Mouse (Mus musculus) heart, postnatal 0 days (tissue): ENCODE data around the gene Dpagt1. TPM values are rescaled to one million over a fixed set of nuclear protein-coding genes. Genes with fewer than 3 reads are reported as not detected.
"Not testable (repeated sequence)": the region's sequence is repeated elsewhere in the genome, so short reads cannot be mapped to it uniquely, and the experiment has no call there.

Experiments
- ATAC-seq: fragments of 200-750 bp; cut with Nextera tagmentation; 2 replicates; pipeline ENCODE4 v1.8.0; 2017; ENCODE audit warnings: low read depth, moderate number of reproducible peaks, moderate library complexity; ENCODE audit not compliant: insufficient read depth
- DNase-seq: peaks from one replicate; pipeline ENCODE4 v3.0.0-alpha.2; 2016; ENCODE audit warnings: low spot score
- H3K27ac ChIP-seq: fragments of 300-500 bp; sonication (generic); 2 replicates; pipeline ENCODE4 v1.5.1; 2014; ENCODE audit warnings: low read depth, mild to moderate bottlenecking
- H3K27me3 ChIP-seq: fragments of 300-500 bp; sonication (generic); 2 replicates; pipeline ENCODE4 v1.6.1; 2014; ENCODE audit warnings: low read length, mixed read lengths; ENCODE audit not compliant: control insufficient read depth, insufficient read depth
- H3K36me3 ChIP-seq: fragments of 300-500 bp; sonication (generic); replicated peaks from 2 replicates; pipeline ENCODE4 v1.6.1; 2014; ENCODE audit warnings: low read length, mixed read lengths; ENCODE audit not compliant: control insufficient read depth, insufficient read depth
- H3K4me1 ChIP-seq: fragments of 300-500 bp; sonication (generic); 2 replicates; pipeline ENCODE4 v1.6.1; 2014; ENCODE audit warnings: antibody characterized with exemption; ENCODE audit not compliant: control insufficient read depth, insufficient read depth
- H3K4me2 ChIP-seq: fragments of 300-500 bp; sonication (generic); 2 replicates; pipeline ENCODE4 v1.6.1; 2014; ENCODE audit warnings: low read depth, mild to moderate bottlenecking, low read length, moderate library complexity
- H3K4me3 ChIP-seq: fragments of 300-500 bp; sonication (generic); 2 replicates; pipeline ENCODE4 v1.5.1; 2014; ENCODE audit warnings: low read depth, low read length
- H3K9ac ChIP-seq: fragments of 300-500 bp; sonication (generic); replicated peaks from 2 replicates; pipeline ENCODE4 v1.6.1; 2014; ENCODE audit warnings: low read depth, low read length, mixed read lengths
- H3K9me3 ChIP-seq: fragments of 300-500 bp; sonication (generic); replicated peaks from 2 replicates; pipeline ENCODE4 v1.6.1; 2016; ENCODE audit warnings: low read length; ENCODE audit not compliant: control insufficient read depth
- CTCF ChIP-seq: IDR thresholded peaks from 2 replicates; pipeline ENCODE4 v1.5.1; 2016; ENCODE audit warnings: antibody characterized with exemption, control low read depth, low read depth
- EP300 ChIP-seq: IDR thresholded peaks from 2 replicates; pipeline ENCODE4 v1.6.1; 2016; ENCODE audit warnings: antibody characterized with exemption, low read depth
- WGBS: fragments of 180-500 bp; shearing (Covaris S2); extraction: QIAGEN DNeasy Blood & Tissue Kit; methylation state at CpG from one replicate; pipeline ENCODE4 v1.1.7; 2014; 5-methylcytosine and 5-hydroxymethylcytosine counted together
- polyA plus RNA-seq: library from polyadenylated mRNA; unstranded; fragments of >200 nt; fragmentation: Nextera tagmentation; extraction: Ambion mirVana; gene quantifications from 2 replicates; pipeline ENCODE4 v1.2.1, GENCODE M21; 2015
- total RNA-seq: library from RNA; depleted of rRNA; stranded (reverse); fragments of >200 nt; gene quantifications from 2 replicates; pipeline ENCODE4 v1.2.3, GENCODE M21; 2014; ENCODE audit warnings: low replicate concordance

The Dpagt1 gene
- total and polyA plus RNA-seq, 2 experiments from 2014 or later: 24.5 to 33.3 TPM

GRCm38 (mm10) chr9:44361190-44361917 is 35.5 kb downstream of the Dpagt1 start, which contains the start of gene Vps11:
TSS of gene Vps11 (minus strand) at chr9:44361670.
- Histone ChIP-seq H3K27me3 (no peaks in the 10 kb centered on the region), H3K4me1 (no peaks in the 10 kb centered on the region), H3K27ac (peak within 1 kb of the TSS; percentile 84), H3K36me3 (peaks cover 27% of the 10 kb centered on the region), H3K9me3 (no peaks in the 10 kb centered on the region), H3K9ac (peak within 1 kb of the TSS; percentile 73), H3K4me2 (peak within 1 kb of the TSS; percentile 79), H3K4me3 (peak within 1 kb of the TSS; percentile 85)
- peak; percentile 95 for ATAC-seq
- under 1% methylated on average over 44 of the region's 44 CpGs for WGBS
- DNase-seq: peak; percentile 97
- TF ChIP-seq EP300 (peak; percentile 74; the same call in 1 of the 2 replicates), CTCF (peak; percentile 9; the same call in 1 of the 2 replicates)

GRCm38 (mm10) chr9:44361931-44362330 is 36.1 kb downstream of the Dpagt1 start:
- H3K4me2 ChIP-seq: peak overlapping the region; percentile 79
- not testable (repeated sequence) for H3K4me1 ChIP-seq, H3K9me3 ChIP-seq, H3K9ac ChIP-seq, ATAC-seq, H3K27me3 ChIP-seq, DNase-seq
- peak overlapping the region; percentile 84 for H3K27ac ChIP-seq
- WGBS: 45% methylated on average over 4 of the region's 4 CpGs
- H3K4me3 ChIP-seq: peak overlapping the region; percentile 85
- peaks cover 21% of the 10 kb centered on the region for H3K36me3 ChIP-seq

GRCm38 (mm10) chr9:44364480-44364879 is 38.7 kb downstream of the Dpagt1 start:
- Histone ChIP-seq H3K4me3 (no peak overlapping the region), H3K36me3 (0 out of 2 replicates have a peak, but pooled peaks cover 1% of the 10 kb centered on the region), H3K9me3 (no peaks in the 10 kb centered on the region), H3K27me3 (no peaks in the 10 kb centered on the region), H3K4me2 (no peak overlapping the region), H3K9ac (no peak overlapping the region), H3K27ac (no peak overlapping the region), H3K4me1 (no peaks in the 10 kb centered on the region)
- 58% methylated on average over 3 of the region's 3 CpGs for WGBS
- no peak for DNase-seq
- TF ChIP-seq EP300: no peak
- peak; percentile 9; the same call in 1 of the 2 replicates for TF ChIP-seq CTCF
- ATAC-seq: no peak

GRCm38 (mm10) chr9:44373386-44373785 is 47.6 kb downstream of the Dpagt1 start:
- Histone ChIP-seq H3K9ac (no peak overlapping the region), H3K36me3 (no peaks in the 10 kb centered on the region), H3K4me2 (no peak overlapping the region), H3K4me1 (peaks cover 2% of the 10 kb centered on the region), H3K27ac (no peak overlapping the region), H3K9me3 (no peaks in the 10 kb centered on the region), H3K4me3 (no peak overlapping the region), H3K27me3 (no peaks in the 10 kb centered on the region)
- TF ChIP-seq EP300: no peak
- TF ChIP-seq CTCF: no peak
- ATAC-seq (no peak), DNase-seq (no peak)

GRCm38 (mm10) chr9:44376141-44376540 is 50.3 kb downstream of the Dpagt1 start:
- WGBS: 77% methylated on average over 6 of the region's 6 CpGs
- DNase-seq (no peak), ATAC-seq (no peak)
- Histone ChIP-seq H3K4me3 (no peak overlapping the region), H3K9ac (no peak overlapping the region), H3K4me2 (no peak overlapping the region), H3K27ac (no peak overlapping the region), H3K27me3 (no peaks in the 10 kb centered on the region), H3K9me3 (no peaks in the 10 kb centered on the region), H3K36me3 (peaks cover 6% of the 10 kb centered on the region), H3K4me1 (peaks cover 15% of the 10 kb centered on the region)
- TF ChIP-seq CTCF: no peak
- TF ChIP-seq EP300: no peak

GRCm38 (mm10) chr9:44377335-44377734 is 51.5 kb downstream of the Dpagt1 start:
- not testable (repeated sequence) for DNase-seq, H3K4me3 ChIP-seq, ATAC-seq, H3K27me3 ChIP-seq, H3K9me3 ChIP-seq, H3K27ac ChIP-seq, H3K4me2 ChIP-seq, H3K9ac ChIP-seq
- 82% methylated on average over 2 of the region's 2 CpGs for WGBS
- Histone ChIP-seq H3K36me3 (peaks cover 18% of the 10 kb centered on the region), H3K4me1 (peaks cover 15% of the 10 kb centered on the region)
